In the genomic region with DNA sequence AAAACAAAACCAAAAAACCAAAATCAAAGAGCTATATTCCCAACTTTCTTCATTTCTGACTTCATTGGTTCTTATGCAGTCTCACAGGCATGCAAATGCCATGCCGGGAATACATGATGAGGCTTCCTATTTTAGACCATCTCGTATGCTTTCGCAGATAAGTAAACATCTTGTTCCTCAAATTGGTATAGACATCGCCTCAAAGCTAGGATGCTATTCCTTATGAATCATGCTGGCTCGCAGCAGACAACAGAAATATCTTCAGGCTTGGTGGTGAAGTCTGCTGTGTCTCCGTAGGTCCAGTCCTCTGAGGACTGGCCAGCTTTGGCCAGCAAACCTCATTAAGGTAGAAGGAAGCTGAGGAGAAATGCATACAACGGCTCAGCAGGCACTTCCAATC, we compare ENCODE assay signal across 26 mouse cellular contexts.
DNase-seq lines count a peak whose midpoint lies in the region; ATAC-seq and TF ChIP-seq lines count a peak whose summit lies in the region.
"Had no signal": no experiment of that assay in that cellular context is flagged by ENCODE, and none has a peak within 500 bp of the region (broad histone marks: within the 10 kb centered on the region; RNA-seq: fewer than 3 reads in every experiment).

No protein-coding gene starts in this region.

- peak overlapping the region; percentile 32; the same call in 1 of the 2 replicates for H3K27ac ChIP-seq in left cerebral cortex, adult 2 months
- H3K27ac ChIP-seq: embryonic facial prominence, embryonic 13.5 days; embryonic facial prominence, embryonic 15.5 days; forebrain, embryonic 10.5 days; forebrain, embryonic 12.5 days had no signal

- intact Hi-C loops in left cerebral cortex, adult 2 months (cut with DNase I) = no loop called here
- intact Hi-C loops in left cerebral cortex, postnatal 36 days (cut with DNase I) = no loop called here

- no peak overlapping the region for H3K4me3 ChIP-seq in left cerebral cortex, adult 2 months
- H3K4me3 ChIP-seq: embryonic facial prominence, embryonic 13.5 days; embryonic facial prominence, embryonic 15.5 days; erythroblast, embryonic 14.5 days; forebrain, embryonic 10.5 days; forebrain, embryonic 12.5 days had no signal

- DNase-seq in cerebellum, adult 11 months = no peak
- DNase-seq in frontal cortex, postnatal 10 days (ENCODE audit: low spot score in 2 of 2) = no peak
- DNase-seq in left cerebral cortex, adult 2 months (ENCODE audit: extremely low spot score in 1 of 2, low spot score in 2 of 2) = no peak
- no peak for DNase-seq in left cerebral cortex, postnatal 36 days (ENCODE audit: low spot score in 2 of 2)
- no peak for DNase-seq in urinary bladder, postnatal 10 days (ENCODE audit: low spot score)
- DNase-seq: adrenal gland, adult 8-10 months; adrenal gland, postnatal 14 days; adrenal gland, postnatal 36 days; B cell, adult 2 months; cerebellum, adult 18-20 months; cerebellum, adult 8-10 months; cerebellum, adult 9-11 months; cerebellum, postnatal 14 days; cerebellum, postnatal 36 days; embryo, embryonic 11 days had no signal

- peak; percentile 28; the same call in 1 of the 2 replicates for ATAC-seq in cerebellum, adult (ENCODE audit: insufficient number of reproducible peaks, low FRiP score, low TSS enrichment)
- peak; percentile 60 for ATAC-seq in frontal cortex, adult (ENCODE audit: low TSS enrichment)
- ATAC-seq: activated CD4-positive, CD25-positive, alpha-beta regulatory T cell, adult 4 months; CD4-positive, CD25-positive, alpha-beta regulatory T cell, adult 4 months; forebrain, embryonic 14.5 days; Patski had no signal

- TF ChIP-seq CTCF in left cerebral cortex, adult 2 months (IDR thresholded peaks at IDR 0.05) = no peak
